Mouse (Mus musculus): Measurements from ENCODE around the gene Use1.

DNA sequence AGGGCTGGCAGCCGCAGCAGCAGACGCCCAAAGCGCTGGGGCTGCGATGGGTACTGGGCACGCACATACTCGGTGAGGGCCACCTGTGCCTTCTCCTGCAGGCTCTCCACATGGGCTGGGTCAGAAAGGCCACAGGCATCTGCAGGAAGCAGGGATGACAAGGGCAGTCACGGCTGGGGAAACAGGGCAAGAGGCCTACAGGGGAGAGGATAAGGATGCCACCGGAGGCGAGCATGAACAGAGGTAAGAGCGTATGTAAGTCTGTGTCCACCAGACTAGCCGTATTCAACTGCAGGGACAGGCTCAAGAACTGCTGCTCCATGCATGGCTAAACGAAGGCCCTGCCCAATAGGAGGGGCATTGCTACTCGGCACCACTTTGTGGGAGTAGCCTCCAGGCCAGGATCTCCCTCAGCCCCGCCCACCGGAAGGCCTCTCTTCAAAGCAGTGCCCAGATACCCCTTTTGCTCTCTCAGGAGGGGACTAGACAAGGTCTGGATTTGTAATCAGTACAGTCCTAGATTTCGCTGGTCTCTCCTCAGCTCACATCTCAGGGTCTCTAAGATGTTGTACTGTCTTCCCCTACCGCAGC is 8.1 kb downstream of the Use1 start:
- TF ChIP-seq CTCF (IDR thresholded peaks at IDR 0.05; ENCODE audit: low read depth, low read length) (no peak), GATA2 (IDR thresholded peaks at IDR 0.05; ENCODE audit: borderline replicate concordance, low read depth, low read length) (no peak), TAL1 (conservative IDR thresholded peaks at IDR 0.05; ENCODE audit: low read depth, low read length) (no peak), GATA1 (IDR thresholded peaks at IDR 0.05; ENCODE audit: borderline replicate concordance, low read length) (no peak), POLR2AphosphoS5 (IDR thresholded peaks at IDR 0.05; ENCODE audit: insufficient replicate concordance, low read depth, low read length) (no peak)
